In genomic region chr4:48725660-48726348, GRCm38 (mm10) we compare ENCODE assay signal across 9 mouse cellular contexts.
A peak's percentile ranks its signal among the peaks of the same experiment; 100 is the strongest.
DNase-seq lines count a peak whose midpoint lies in the region; ATAC-seq lines count a peak whose summit lies in the region.
"Had no signal": no experiment of that assay in that cellular context is flagged by ENCODE, and none has a peak within 500 bp of the region (broad histone marks: within the 10 kb centered on the region; RNA-seq: fewer than 3 reads in every experiment).

No protein-coding gene starts in this region.

- H3K36me3 ChIP-seq in forebrain, embryonic 13.5 days (ENCODE audit: poor library complexity, severe bottlenecking), result no peaks in the 10 kb centered on the region
- H3K36me3 ChIP-seq in neural tube, embryonic 12.5 days, result no peaks in the 10 kb centered on the region

- H3K9ac ChIP-seq in forebrain, embryonic 13.5 days, result no peak overlapping the region
- no peak overlapping the region for H3K9ac ChIP-seq in neural tube, embryonic 12.5 days

- H3K4me2 ChIP-seq in forebrain, embryonic 13.5 days, result peak overlapping the region; percentile 32
- H3K4me2 ChIP-seq in neural tube, embryonic 12.5 days (replicated peaks), result 0 out of 2 replicates have a peak overlapping the region, but pooled peaks have one; percentile 7

- peak; percentile 78 for DNase-seq in brain, embryonic 18.5 days (ENCODE audit: low read depth, low spot score)
- DNase-seq in layer of hippocampus, adult 9-10 months (ENCODE audit: low spot score), result peak; percentile 69
- no peak for DNase-seq in thymus, postnatal 14 days
- DNase-seq in kidney, adult 11 months, result no peak
- DNase-seq in natural killer cell, adult 2 months (ENCODE audit: low spot score in 2 of 2), result no peak
- no peak for DNase-seq in kidney, adult 9 months
- DNase-seq: liver had no signal

- no peak overlapping the region for H3K4me3 ChIP-seq in forebrain, embryonic 13.5 days
- H3K4me3 ChIP-seq in neural tube, embryonic 12.5 days, result no peak overlapping the region

- no peaks in the 10 kb centered on the region for H3K27me3 ChIP-seq in forebrain, embryonic 13.5 days
- H3K27me3 ChIP-seq in neural tube, embryonic 12.5 days (replicated peaks), result no peaks in the 10 kb centered on the region

- H3K4me1 ChIP-seq in forebrain, embryonic 13.5 days, result peaks cover 21% of the 10 kb centered on the region
- peaks cover 7% of the 10 kb centered on the region for H3K4me1 ChIP-seq in neural tube, embryonic 12.5 days

- H3K9me3 ChIP-seq in forebrain, embryonic 13.5 days (replicated peaks), result no peaks in the 10 kb centered on the region
- H3K9me3 ChIP-seq in neural tube, embryonic 12.5 days, result no peaks in the 10 kb centered on the region

- peak; percentile 91 for ATAC-seq in forebrain, embryonic 13.5 days
- ATAC-seq in neural tube, embryonic 12.5 days (ENCODE audit: low FRiP score, low read depth), result peak; percentile 81

- peak overlapping the region; percentile 31; the same call in 1 of the 2 replicates for H3K27ac ChIP-seq in forebrain, embryonic 13.5 days
- H3K27ac ChIP-seq in neural tube, embryonic 12.5 days, result no peak overlapping the region

- WGBS in forebrain, embryonic 13.5 days, result 28% methylated on average over 13 of the region's 13 CpGs
- WGBS in neural tube, embryonic 12.5 days, result 40% methylated on average over 13 of the region's 13 CpGs

Comparison
In these comparisons a context has a peak if more than half of its experiments do, and no peak if none do; other contexts are left out.
1. DNase-seq: peak in brain, embryonic 18.5 days (single experiment) and layer of hippocampus, adult 9-10 months (single experiment); none in thymus, postnatal 14 days (single experiment), kidney, adult 11 months (single experiment), natural killer cell, adult 2 months (0 of 2) and kidney, adult 9 months (single experiment).